Mouse (Mus musculus): ENCODE measurements around the gene Ston2. TPM values are rescaled to one million over a fixed set of nuclear protein-coding genes. Genes with fewer than 3 reads are reported as not detected.

Ston2 gene
- polyA plus RNA-seq, 1 experiment from 2014 or later = 10.5 TPM

DNA sequence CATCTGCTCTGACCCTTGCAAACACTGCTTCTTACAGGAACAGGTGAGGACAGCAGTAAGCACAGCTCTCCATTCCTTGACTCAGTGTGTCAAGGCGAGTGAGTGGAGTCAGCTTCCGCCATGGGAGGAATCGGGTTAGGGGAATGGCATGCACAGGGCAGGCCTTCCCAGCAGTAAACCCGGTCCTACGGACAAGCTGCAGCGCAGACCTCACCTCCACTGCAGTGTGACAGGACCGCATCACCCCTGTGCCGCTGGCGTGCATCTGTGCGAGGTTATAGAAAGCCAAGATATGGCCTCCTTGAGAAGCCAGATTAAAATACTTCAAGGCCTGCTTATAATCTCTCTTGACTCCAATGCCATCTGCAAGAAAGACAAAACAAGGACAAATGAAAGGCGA is 27.4 kb upstream of the Ston2 start:
- no peak overlapping the region for H3K4me3 ChIP-seq (ENCODE audit: low read depth, low read length)

DNA sequence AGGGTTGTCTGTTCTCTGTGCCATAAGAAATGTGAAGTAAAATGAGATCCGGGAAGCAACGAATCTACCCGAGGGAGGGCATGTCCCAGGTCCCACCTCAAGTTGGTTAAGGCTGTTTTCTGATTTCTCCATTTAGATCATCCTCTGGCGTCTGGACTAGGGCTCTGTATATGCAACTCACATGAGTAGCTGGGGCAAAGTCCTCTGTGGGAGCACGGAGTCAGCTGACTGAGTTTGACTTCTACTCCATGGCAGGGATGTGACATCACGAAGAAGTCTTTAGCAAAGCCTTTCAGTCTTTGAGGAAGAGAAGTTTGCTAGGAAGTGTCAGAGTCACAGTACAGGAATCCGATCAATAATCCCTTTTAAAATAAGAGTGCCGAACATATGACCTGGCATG is 20.7 kb upstream of the Ston2 start:
- Histone ChIP-seq H3K27ac (ENCODE audit: low read depth, low read length) (no peak overlapping the region), H3K4me1 (replicated peaks; ENCODE audit: control insufficient read depth, insufficient read depth, low read length) (no peaks in the 10 kb centered on the region), H3K9me3 (ENCODE audit: control insufficient read depth, low read length) (no peaks in the 10 kb centered on the region), H3K9ac (ENCODE audit: low read depth, low read length) (no peak overlapping the region), H3K4me2 (replicated peaks; ENCODE audit: low read depth, low read length) (no peak overlapping the region), H3K27me3 (ENCODE audit: control insufficient read depth, insufficient read depth, low read length) (no peaks in the 10 kb centered on the region), H3K4me3 (ENCODE audit: low read depth, low read length) (no peak overlapping the region), H3K36me3 (ENCODE audit: control insufficient read depth, insufficient read depth, low read length) (peaks cover 8% of the 10 kb centered on the region; the same call in 1 of the 2 replicates)
- ATAC-seq (ENCODE audit: low FRiP score) (no peak), DNase-seq (ENCODE audit: low spot score) (no peak)
- 95% methylated on average over 8 of the region's 8 CpGs for WGBS

More for the DNA sequence above, 27.4 kb upstream of the Ston2 start:
- no peak for ATAC-seq (ENCODE audit: low FRiP score)
- no peaks in the 10 kb centered on the region for H3K9me3 ChIP-seq (ENCODE audit: control insufficient read depth, low read length)
- H3K4me1 ChIP-seq (replicated peaks; ENCODE audit: control insufficient read depth, insufficient read depth, low read length) = no peaks in the 10 kb centered on the region
- no peak overlapping the region for H3K27ac ChIP-seq (ENCODE audit: low read depth, low read length)
- no peaks in the 10 kb centered on the region for H3K27me3 ChIP-seq (ENCODE audit: control insufficient read depth, insufficient read depth, low read length)
- H3K36me3 ChIP-seq (ENCODE audit: control insufficient read depth, insufficient read depth, low read length) = peaks cover 12% of the 10 kb centered on the region; the same call in 1 of the 2 replicates
- no peak for DNase-seq (ENCODE audit: low spot score)
- H3K9ac ChIP-seq (ENCODE audit: low read depth, low read length) = no peak overlapping the region
- 93% methylated on average over 11 of the region's 11 CpGs for WGBS
- no peak overlapping the region for H3K4me2 ChIP-seq (replicated peaks; ENCODE audit: low read depth, low read length)

DNA sequence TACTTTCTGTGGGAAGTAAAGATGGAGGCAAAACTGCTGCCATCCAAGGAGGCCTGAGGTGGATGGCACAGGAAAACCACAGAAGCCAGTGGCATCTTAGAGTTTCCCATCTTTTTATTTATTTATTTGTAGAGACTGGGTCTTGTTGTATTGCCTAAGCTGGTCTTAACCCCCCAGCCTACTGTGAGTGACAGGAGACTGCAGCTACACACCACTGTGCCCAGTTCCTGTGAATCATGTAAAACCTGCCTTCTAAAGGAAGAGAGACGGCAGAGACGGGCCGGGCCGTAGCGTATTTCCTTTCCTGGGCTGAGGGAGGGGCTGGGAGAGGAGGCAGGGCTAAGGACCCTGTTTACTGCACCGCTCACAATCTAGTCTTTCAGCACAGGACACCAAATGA is 19.6 kb upstream of the Ston2 start:
- Histone ChIP-seq H3K4me2 (replicated peaks; ENCODE audit: low read depth, low read length) (no peak overlapping the region), H3K27ac (ENCODE audit: low read depth, low read length) (no peak overlapping the region), H3K27me3 (ENCODE audit: control insufficient read depth, insufficient read depth, low read length) (no peaks in the 10 kb centered on the region), H3K9ac (ENCODE audit: low read depth, low read length) (no peak overlapping the region), H3K9me3 (ENCODE audit: control insufficient read depth, low read length) (no peaks in the 10 kb centered on the region), H3K36me3 (ENCODE audit: control insufficient read depth, insufficient read depth, low read length) (peaks cover 5% of the 10 kb centered on the region; the same call in 1 of the 2 replicates), H3K4me3 (ENCODE audit: low read depth, low read length) (no peak overlapping the region), H3K4me1 (replicated peaks; ENCODE audit: control insufficient read depth, insufficient read depth, low read length) (no peaks in the 10 kb centered on the region)
- ATAC-seq (ENCODE audit: low FRiP score) (no peak), DNase-seq (ENCODE audit: low spot score) (no peak)
- 86% methylated on average over 6 of the region's 6 CpGs for WGBS

DNA sequence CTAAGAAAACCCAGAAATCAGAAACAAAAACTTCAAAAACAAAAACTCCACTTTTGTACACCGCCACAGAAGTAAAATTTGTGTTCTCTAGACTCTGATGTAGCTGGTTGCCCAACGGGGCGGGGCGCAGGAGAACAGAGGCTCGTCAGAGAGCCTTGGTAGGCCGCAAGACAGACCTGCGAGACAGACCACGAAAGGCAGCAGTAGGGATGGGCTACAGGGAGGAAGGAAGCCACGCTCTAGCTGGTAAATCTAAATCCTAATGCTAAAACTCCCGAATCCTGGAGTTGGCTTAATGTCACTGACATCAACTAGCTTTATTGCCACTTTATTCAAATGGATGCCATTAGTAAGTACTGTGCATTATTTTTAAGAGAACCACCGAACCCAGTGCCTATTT is 18.9 kb upstream of the Ston2 start:
- no peaks in the 10 kb centered on the region for H3K9me3 ChIP-seq (ENCODE audit: control insufficient read depth, low read length)
- peaks cover 4% of the 10 kb centered on the region; the same call in 1 of the 2 replicates for H3K36me3 ChIP-seq (ENCODE audit: control insufficient read depth, insufficient read depth, low read length)
- H3K4me1 ChIP-seq (replicated peaks; ENCODE audit: control insufficient read depth, insufficient read depth, low read length) = no peaks in the 10 kb centered on the region
- no peak overlapping the region for H3K4me3 ChIP-seq (ENCODE audit: low read depth, low read length)
- H3K9ac ChIP-seq (ENCODE audit: low read depth, low read length) = no peak overlapping the region
- 93% methylated on average over 11 of the region's 11 CpGs for WGBS
- no peak overlapping the region for H3K27ac ChIP-seq (ENCODE audit: low read depth, low read length)
- DNase-seq (ENCODE audit: low spot score) (no peak), ATAC-seq (ENCODE audit: low FRiP score) (no peak)
- no peaks in the 10 kb centered on the region for H3K27me3 ChIP-seq (ENCODE audit: control insufficient read depth, insufficient read depth, low read length)
- no peak overlapping the region for H3K4me2 ChIP-seq (replicated peaks; ENCODE audit: low read depth, low read length)

DNA sequence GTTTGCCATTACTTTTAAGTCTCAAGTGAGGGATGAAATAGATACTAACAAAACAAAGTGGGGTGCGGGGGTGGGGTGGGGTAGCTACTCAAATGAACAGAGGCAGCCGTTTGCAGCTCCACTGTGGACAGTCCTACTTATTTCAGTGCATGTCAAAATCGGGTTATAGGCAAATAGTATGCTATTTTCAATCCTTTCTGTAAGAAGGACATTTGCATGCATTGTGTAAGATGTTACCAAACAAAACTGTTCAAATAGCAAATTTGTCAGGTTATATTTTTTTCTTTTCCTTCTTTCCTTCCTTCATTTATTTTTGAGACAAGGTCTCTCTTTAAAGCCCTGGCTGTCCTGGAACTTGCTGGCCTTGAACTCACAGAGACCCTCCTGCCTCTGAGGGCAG is 16.1 kb upstream of the Ston2 start:
- Histone ChIP-seq H3K4me3 (ENCODE audit: low read depth, low read length) (no peak overlapping the region), H3K36me3 (ENCODE audit: control insufficient read depth, insufficient read depth, low read length) (no peaks in the 10 kb centered on the region), H3K4me2 (replicated peaks; ENCODE audit: low read depth, low read length) (no peak overlapping the region), H3K27ac (ENCODE audit: low read depth, low read length) (no peak overlapping the region), H3K9me3 (ENCODE audit: control insufficient read depth, low read length) (no peaks in the 10 kb centered on the region), H3K9ac (ENCODE audit: low read depth, low read length) (no peak overlapping the region), H3K27me3 (ENCODE audit: control insufficient read depth, insufficient read depth, low read length) (no peaks in the 10 kb centered on the region), H3K4me1 (replicated peaks; ENCODE audit: control insufficient read depth, insufficient read depth, low read length) (no peaks in the 10 kb centered on the region)
- 77% methylated on average over 3 of the region's 3 CpGs for WGBS
- ATAC-seq (ENCODE audit: low FRiP score) = no peak
- DNase-seq (ENCODE audit: low spot score) = no peak

DNA sequence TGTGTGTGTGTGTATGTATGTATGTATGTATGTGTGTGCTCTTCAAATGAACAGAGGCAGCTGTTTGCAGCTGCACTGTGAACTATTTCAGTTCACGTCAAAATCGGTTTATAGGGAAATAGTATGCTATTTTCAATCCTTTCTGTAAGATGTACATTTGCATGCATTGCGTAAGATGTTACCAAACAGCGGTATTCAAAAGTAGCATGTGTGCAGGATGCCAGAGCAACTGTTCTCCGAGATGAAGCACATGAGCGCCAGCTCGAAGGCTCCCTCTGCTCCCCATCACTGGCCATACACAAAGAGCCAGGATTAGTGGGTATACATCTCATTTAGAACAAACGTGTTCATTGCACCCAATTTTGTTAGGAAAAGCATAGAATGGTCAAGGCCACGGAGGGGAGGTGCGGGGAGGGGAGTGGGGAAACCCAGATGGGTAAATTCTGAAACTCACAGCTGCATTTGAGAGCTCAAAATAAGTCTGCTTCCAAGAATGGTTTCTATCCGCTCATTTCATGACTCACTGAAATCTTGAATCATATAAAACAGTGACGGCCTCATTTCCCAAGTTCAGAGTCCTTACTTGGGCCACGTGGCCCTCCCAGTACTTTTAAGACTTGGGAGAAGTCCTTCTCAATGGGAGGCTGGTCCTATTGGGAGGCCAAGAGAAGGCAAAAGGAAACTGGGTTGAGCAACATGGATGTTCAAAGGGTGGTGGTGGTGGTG is 15.2 kb upstream of the Ston2 start:
- Histone ChIP-seq H3K27ac (ENCODE audit: low read depth, low read length) (no peak overlapping the region), H3K9me3 (ENCODE audit: control insufficient read depth, low read length) (no peaks in the 10 kb centered on the region), H3K36me3 (ENCODE audit: control insufficient read depth, insufficient read depth, low read length) (no peaks in the 10 kb centered on the region), H3K9ac (ENCODE audit: low read depth, low read length) (no peak overlapping the region), H3K4me2 (replicated peaks; ENCODE audit: low read depth, low read length) (no peak overlapping the region), H3K4me1 (replicated peaks; ENCODE audit: control insufficient read depth, insufficient read depth, low read length) (no peaks in the 10 kb centered on the region), H3K27me3 (ENCODE audit: control insufficient read depth, insufficient read depth, low read length) (no peaks in the 10 kb centered on the region), H3K4me3 (ENCODE audit: low read depth, low read length) (no peak overlapping the region)
- ATAC-seq (ENCODE audit: low FRiP score) (no peak), DNase-seq (ENCODE audit: low spot score) (no peak)
- 89% methylated on average over 13 of the region's 13 CpGs for WGBS

DNA sequence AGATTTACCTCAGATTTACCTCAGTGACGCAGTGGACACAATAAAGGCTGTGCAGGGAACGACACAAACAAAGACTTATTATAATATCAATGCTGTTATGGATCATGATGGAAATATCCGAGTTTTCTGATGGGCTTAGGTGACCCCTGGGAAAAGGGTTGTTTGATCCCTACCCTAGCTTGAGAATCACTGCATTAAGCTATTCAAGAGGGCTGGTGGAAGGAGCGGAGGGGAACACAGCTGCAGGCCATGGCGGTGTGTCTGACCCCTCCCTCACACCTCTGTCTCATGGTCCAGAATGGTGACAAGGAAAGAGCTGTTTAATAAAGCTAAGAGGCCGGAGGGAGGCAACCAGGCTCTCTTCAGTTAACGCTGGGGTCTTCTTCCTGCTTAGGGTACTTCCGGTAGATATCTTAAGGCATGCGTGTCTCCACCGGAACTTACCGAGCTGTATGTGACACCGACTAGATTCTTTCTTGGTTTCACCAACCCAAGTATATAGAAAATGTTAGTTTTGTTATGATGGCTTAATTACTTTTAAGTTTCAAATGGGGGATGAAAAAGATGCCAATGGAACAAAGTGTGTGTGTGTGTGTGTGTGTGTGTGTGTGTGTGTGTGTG is 14.5 kb upstream of the Ston2 start:
- Histone ChIP-seq H3K27me3 (ENCODE audit: control insufficient read depth, insufficient read depth, low read length) (no peaks in the 10 kb centered on the region), H3K27ac (ENCODE audit: low read depth, low read length) (no peak overlapping the region), H3K4me2 (replicated peaks; ENCODE audit: low read depth, low read length) (no peak overlapping the region), H3K4me3 (ENCODE audit: low read depth, low read length) (no peak overlapping the region), H3K9me3 (ENCODE audit: control insufficient read depth, low read length) (no peaks in the 10 kb centered on the region), H3K36me3 (ENCODE audit: control insufficient read depth, insufficient read depth, low read length) (no peaks in the 10 kb centered on the region), H3K9ac (ENCODE audit: low read depth, low read length) (no peak overlapping the region), H3K4me1 (replicated peaks; ENCODE audit: control insufficient read depth, insufficient read depth, low read length) (no peaks in the 10 kb centered on the region)
- DNase-seq (ENCODE audit: low spot score) (no peak), ATAC-seq (ENCODE audit: low FRiP score) (no peak)
- WGBS = 87% methylated on average over 12 of the region's 12 CpGs

DNA sequence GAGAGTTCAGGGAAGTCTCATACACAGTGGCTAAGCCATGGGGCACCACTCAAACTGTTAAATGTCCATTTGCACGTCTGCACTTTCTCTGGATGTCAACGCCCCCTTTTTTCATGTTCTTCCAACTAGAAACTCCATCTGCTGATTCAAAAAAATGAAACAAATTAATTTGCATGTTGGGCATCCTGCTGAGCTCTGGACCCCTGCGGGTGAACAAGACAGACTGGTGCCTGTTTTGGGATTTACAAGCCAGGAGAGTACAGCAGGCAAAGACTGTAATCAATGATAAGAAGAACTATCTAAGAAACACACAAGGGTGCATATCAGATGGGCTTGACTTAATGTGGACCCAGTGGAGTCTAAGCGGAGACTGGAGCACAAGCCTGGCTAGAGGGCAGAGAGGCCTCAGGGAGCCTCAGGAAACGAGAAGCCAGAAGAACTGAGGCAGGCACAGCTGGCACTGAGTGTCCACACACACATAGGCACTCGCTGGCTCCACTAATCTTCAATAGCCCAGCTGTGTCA is 12.7 kb upstream of the Ston2 start:
- Histone ChIP-seq H3K9me3 (ENCODE audit: control insufficient read depth, low read length) (no peaks in the 10 kb centered on the region), H3K36me3 (ENCODE audit: control insufficient read depth, insufficient read depth, low read length) (no peaks in the 10 kb centered on the region), H3K4me3 (ENCODE audit: low read depth, low read length) (no peak overlapping the region), H3K27ac (ENCODE audit: low read depth, low read length) (no peak overlapping the region), H3K9ac (ENCODE audit: low read depth, low read length) (no peak overlapping the region), H3K4me1 (replicated peaks; ENCODE audit: control insufficient read depth, insufficient read depth, low read length) (no peaks in the 10 kb centered on the region), H3K27me3 (ENCODE audit: control insufficient read depth, insufficient read depth, low read length) (no peaks in the 10 kb centered on the region), H3K4me2 (replicated peaks; ENCODE audit: low read depth, low read length) (no peak overlapping the region)
- ATAC-seq (ENCODE audit: low FRiP score) = no peak
- WGBS = 77% methylated on average over 6 of the region's 6 CpGs
- no peak for DNase-seq (ENCODE audit: low spot score)

DNA sequence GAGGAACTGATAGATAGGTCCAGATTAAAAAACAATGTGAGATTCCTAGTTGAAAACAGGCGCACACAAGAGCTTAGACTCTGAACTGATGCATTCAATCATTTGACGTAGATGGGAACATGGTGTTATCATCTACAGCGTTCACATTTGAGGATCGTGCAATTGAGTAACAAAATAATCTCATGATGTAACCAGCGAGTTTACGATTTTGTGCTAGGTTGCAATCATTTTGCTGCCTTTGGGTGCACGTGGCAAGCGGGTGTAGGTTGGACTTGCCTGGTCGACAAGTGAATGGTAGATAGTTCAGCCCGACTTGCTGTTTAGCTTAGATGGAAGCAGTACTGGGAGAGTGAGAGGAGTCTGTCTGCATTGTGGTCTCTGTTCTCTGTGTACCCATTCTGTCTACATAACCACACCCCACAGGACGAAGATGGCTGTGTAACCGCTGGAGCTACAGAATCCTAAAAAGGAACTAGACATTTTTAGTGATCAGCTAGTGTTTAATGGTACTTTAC is 11.7 kb upstream of the Ston2 start:
- H3K27me3 ChIP-seq (ENCODE audit: control insufficient read depth, insufficient read depth, low read length) = no peaks in the 10 kb centered on the region
- ATAC-seq (ENCODE audit: low FRiP score) (no peak), DNase-seq (ENCODE audit: low spot score) (no peak)
- H3K9ac ChIP-seq (ENCODE audit: low read depth, low read length) = no peak overlapping the region
- no peaks in the 10 kb centered on the region for H3K4me1 ChIP-seq (replicated peaks; ENCODE audit: control insufficient read depth, insufficient read depth, low read length)
- no peaks in the 10 kb centered on the region for H3K36me3 ChIP-seq (ENCODE audit: control insufficient read depth, insufficient read depth, low read length)
- no peak overlapping the region for H3K4me2 ChIP-seq (replicated peaks; ENCODE audit: low read depth, low read length)
- no peaks in the 10 kb centered on the region for H3K9me3 ChIP-seq (ENCODE audit: control insufficient read depth, low read length)
- no peak overlapping the region for H3K4me3 ChIP-seq (ENCODE audit: low read depth, low read length)
- 79% methylated on average over 12 of the region's 12 CpGs for WGBS
- H3K27ac ChIP-seq (ENCODE audit: low read depth, low read length) = no peak overlapping the region
